Mouse (Mus musculus) retina, embryonic 14.5 days (tissue): ENCODE measurements around the gene Wfdc9.
A peak's percentile ranks its signal among the peaks of the same experiment; 100 is the strongest.

Experiments used
- DNase-seq: peaks from one replicate; pipeline ENCODE4 v3.0.0-alpha.2; 2015; ENCODE audit warnings: low spot score

The Wfdc9 gene

DNA sequence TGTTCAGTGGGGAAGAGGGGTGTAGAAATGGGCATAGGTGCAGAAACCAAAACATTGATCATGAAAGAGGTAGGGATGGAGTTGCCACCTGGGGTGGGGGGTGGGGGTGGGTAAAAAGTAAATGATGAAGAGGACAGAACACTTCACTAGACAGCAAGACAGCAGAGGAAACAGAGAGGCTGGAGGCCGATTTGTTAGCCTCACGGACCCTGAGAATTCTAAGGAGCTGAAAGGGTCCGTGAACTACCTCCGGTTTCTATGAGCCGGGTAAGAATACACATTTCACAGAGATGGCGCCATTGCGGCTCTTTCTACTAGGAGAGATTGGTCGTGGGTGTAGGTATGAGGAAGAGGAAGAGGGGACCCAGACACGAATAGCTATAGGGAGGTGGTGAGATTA is at the start of gene Wfdc9:
Gene Wfdc9, minus strand, starts transcription at position 101 of the 400 bp plus-strand sequence.
- DNase-seq: no peak

DNA sequence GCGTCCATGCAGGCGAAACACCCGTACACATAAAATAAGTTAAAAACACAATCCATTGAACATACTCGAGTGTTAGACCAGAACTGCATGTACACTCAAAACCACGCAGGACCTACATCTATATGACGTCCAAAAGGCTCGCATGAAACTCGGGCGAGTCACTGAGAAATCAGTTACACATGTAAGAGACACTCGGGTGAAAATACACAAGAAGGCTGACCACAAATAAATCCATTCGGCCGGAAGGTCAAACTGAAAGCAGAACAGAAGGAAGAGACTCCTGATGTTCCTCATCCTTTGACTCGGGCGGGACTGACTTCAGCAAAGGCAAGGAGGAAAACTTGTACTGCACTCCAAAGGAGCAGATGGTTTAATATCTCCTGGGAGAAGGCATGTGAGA is 49.6 kb upstream of the Wfdc9 start:
- DNase-seq: no peak

DNA sequence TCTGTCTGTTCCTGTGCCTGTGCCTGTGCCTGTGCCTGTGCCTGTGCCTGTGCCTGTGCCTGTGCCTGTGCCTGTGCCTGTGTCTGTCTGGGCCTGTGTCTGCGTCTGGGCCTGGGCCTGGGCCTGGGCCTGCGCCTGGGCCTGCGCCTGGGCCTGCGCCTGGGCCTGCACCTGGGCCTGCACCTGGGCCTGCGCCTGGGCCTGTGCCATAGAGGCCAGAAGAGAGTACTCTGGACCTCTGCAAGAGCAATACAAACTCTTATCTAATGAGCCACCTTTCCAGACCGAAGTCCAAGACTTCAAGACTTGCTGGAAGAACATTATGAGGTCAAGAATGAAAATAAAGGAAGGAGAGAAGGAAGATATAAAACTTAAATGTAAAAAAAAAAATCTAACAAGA is 48.9 kb upstream of the Wfdc9 start:
- DNase-seq: no peak

DNA sequence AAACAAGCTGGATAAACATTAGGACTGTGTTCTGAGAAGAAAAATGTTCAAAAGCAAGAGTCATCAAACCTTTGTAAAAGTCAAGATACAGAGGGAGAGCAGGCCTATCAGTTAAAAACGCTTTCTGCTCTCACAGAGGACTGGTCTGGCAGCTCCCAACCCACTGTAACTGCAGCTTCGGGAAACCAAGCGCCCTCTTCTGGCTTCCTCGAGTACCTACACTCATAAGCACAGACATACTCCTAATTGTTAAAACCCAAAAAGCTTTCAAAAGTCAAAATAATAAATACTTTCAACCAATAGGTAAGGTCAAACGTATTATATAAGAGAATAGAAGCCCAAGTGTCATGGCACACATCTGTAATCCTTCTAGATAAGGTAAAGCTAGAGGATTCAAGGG is 47.9 kb upstream of the Wfdc9 start:
- no peak for DNase-seq

DNA sequence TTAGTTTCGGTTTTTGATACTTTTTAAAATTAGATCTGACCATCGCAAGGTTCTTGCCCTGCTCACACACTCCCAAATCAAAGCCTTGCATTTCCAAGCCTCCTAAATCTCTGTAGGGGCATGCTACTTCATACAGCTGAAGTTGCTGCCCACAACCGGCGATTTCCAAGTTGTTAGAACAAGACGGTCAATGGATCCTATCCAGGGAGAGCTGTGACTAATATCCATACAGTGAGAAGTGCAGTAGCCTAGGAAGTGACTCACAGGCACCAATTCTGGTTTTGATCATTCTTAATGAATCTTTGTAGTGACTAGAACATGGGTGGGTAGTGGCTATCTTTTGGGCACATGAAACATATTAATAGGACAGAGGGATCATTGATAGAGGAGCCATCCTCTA is 45.4 kb upstream of the Wfdc9 start:
- DNase-seq: no peak

DNA sequence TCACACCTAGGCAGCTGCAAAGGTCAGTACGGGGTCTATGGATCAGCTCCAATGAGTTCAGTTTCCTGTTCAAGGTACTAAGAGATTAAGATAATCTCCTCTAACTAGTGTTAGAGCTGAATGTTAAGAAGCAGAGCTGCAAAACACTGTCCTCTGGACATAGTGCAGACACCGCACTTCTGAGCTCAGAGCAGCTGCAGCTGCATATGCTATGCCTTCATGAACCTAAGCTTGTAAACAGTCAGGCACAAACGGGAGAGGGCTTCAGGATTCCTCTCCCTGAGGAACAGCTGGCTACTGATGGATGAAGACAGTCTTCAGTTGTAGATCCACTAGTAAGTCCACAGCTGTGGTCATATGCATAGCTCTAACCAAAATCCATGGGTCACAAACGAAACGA is 44.6 kb upstream of the Wfdc9 start:
- no peak for DNase-seq

DNA sequence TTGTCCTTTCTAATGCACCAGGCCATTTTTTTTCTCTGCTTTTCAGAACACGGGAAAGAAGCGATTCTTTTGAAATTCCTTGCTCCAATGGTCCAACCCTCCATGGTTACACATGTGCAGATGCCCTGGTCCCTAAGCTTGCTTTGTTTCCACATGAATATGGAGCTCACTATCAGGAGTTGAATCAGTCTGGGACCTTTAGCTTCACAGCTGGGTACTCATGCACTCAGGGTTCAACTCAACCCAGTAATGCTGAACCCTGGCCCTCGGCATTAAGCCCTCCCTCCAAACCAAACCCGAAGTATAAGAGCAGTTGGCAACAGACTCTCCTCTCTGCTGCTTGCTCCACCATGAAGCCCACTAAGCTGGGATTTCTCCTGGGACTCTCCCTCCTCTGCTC is 41.8 kb upstream of the Wfdc9 start, which contains the start of gene Spint4:
Gene Spint4, plus strand, starts transcription at position 301 of the 400 bp plus-strand sequence.
- no peak for DNase-seq

DNA sequence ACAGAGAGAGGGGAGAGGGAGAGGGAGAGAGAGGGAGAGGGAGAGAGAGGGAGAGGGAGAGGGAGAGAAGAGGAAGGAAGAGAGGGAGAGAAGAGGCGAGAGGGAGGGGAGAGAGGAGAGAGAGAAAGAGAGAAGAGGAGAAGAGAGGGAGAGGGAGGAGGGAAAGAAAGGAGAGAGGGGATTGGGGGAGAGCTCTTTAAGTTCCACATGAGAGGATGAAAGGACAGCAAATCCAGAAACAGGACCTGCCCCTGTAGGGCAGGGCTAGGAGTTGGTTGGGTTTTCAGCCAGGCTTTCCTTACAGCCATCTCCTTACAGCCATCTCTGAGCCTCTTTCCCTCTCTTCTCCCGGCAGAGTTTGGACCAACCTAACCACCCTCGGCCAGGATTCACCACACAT is 28.4 kb upstream of the Wfdc9 start, which contains the start of gene Wfdc13:
Gene Wfdc13, plus strand, starts transcription at position 301 of the 400 bp plus-strand sequence.
- DNase-seq: no peak

DNA sequence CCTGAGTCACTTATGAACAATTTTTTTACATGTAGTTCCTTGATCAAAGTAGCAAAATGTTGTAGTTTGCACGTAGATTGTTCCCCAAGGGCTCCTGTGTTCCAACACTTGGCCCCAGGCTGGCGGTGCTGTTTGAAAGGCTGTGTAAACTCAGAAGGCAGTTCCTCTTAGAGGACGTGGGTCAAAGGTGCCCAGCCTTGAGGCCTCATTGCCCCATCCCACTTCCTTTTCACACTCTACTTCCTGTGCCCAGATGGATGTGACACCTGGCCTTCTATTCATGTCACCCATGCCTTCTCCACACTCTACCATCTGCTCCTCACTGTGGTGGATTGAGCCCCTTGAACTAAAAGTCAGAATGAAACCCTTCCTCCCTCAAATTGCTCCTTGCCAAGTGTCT is 23.5 kb upstream of the Wfdc9 start:
- no peak for DNase-seq

DNA sequence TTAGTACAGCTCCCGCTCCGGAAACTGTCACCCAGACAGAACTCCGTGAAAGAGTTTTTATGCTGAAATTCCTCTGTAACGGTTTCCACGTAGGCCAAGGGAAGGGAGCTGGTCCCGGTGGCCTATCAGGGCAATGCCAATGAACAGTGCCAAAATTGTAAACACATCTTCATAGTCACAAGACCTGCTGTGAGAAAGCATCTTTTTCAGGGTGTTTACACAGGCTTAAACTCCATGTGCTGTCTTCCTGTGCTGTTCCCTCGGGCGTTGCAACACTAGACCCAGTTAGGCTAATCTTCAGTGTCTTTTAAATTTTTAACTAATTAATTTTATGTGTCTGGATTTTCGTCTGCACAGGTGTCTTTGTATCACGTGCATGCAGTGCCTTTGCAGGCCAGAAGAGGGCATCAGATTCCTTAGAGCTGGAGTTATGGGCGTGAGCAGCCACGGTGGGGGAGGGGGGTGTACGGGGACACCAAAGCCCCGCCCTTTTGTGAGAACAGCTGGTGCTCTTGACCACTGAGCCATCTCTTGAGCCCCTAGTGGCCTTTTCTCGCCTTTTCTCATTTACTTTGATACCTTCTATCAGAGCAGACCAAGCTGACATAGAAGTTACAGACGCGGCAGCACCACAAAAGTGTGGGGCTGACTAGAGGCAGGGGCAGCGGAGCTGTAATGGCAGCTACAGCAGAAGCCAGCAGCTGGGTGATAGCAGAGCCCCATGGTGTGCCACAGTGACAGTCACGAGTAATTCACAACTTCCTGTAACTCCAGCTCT is 22.7 kb upstream of the Wfdc9 start:
- DNase-seq: peak; percentile 72

DNA sequence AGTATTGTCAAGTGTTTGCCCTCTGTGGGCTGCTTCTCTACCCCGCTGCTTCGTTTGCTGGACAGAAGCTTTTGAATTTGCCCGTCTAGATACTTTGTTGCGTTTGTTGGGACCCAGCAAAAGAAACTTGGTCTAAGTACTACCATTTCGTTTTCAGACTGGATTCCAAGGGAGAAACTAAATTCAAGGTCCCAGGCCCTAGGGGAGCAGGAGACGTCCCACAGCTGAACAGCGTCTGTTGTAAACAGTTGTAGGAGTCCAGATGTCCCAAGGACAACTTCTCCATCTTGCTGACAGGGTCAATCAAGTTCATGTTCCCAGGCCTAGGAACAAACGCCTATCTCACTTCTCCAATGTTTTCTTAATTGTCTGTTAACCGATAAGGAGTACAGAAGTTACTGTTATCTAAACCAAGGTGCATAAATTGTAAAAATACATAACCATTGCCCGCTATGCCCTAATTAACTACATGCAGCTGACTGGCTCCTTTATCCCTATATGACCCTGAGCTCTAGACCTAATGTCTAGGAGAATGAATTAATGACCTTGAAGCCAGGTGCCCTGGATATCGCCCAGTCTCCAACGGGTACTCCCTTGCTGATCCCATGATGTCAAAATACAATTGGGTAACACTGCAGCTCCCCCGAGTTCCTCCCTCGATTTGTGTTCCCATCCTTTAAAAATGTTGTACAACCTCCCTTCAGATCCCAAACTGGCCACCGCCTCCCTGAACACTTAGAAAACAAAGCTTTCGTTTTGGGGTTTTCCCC is 20.7 kb upstream of the Wfdc9 start:
- no peak for DNase-seq

DNA sequence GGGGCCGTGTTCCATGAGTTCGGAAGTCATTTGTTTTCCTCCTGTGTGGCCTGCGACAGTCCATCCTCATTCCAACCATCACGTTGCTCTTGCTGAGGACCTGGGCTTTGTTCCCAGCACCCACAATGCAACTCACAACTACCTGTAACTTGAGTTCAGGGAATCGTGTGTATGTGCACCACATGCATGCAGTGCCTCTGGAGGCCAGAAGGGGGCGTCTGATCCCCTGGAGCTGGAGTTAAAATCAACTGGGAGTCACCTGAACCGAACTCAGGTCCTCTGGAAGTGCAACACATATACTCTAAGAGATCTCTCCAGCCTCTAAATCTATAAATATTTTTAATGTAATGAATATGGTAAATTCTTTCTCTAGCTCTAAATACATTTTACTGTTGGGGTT is 19.7 kb upstream of the Wfdc9 start:
- no peak for DNase-seq

DNA sequence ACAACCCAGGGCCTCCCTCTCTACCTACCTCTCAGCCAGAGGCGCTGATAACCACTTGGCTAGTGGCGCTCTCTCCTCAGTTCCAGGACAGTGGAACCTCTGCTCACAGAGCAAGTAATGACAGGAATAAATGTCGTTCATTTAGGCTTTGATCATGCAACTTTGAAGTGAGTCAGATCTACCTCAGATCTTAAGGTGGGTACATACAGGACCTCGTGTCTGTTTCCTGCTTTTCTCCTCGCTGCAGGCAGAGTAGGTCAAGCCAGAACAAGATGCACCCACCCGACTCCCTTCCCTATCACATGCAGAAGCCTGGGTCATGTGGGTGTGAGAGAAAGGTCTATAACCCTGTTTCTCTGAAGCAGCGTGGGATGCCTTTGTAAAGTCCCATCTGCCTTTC is 17.6 kb upstream of the Wfdc9 start, which contains the start of gene Wfdc11:
Gene Wfdc11, minus strand, starts transcription at position 101 of the 400 bp plus-strand sequence.
- DNase-seq: no peak

DNA sequence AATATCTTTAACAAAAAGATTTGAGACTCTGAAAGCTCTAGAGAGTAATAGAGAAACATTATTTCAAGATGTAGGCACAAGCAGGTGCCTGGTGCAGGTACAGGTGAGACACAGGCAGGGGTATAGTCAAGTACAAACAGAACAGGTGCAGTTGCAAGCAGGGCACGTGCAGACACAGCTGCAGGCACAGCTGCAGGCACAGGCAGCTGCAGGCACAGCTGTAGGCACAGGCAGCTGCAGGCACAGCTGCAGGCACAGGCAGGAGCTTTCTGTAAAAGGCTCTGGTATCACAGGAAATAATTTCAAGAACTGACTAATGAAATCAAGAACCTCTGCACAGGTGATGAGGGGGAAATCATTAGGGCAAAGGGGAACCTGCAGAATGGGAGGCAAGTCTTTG is 14.6 kb upstream of the Wfdc9 start:
- DNase-seq: no peak

DNA sequence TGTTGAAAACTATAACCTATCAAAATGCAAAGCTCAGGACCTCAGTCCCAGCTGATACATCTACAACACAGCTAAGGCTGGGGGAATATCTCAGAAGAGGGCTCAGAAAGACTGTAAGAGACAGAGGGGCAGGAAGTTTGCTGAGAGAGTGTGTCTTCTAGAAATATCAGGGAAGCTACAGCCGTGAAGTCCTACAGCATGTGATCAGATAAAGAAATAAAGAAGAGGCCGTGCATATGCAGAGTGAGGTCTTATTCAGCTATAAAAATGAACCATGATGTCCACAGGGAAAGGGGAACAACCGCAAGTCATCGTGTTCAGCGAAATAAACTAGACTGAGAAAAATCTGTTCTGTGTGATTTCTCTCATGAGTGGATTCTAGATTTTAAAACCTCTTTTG is 13.9 kb upstream of the Wfdc9 start:
- no peak for DNase-seq

DNA sequence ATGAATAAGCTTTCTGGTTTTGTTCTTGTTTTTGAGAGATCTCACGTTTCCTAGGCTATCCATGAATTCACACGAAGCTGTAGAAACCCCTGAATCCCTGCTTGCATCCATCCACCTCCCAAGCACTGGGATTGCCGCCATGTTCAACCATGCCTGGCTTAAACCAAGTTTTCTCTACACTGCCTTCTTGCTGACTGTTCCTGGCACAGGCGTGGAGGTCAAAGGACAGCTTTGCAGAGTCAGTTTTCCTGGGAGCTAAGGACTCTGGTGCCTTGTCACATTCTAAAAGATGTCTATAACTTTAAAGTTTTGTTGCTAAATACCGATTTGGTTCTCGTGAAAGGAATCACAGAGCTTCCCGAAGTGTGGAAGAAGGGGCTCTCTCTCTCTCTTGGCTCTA is 8.5 kb upstream of the Wfdc9 start:
- no peak for DNase-seq

DNA sequence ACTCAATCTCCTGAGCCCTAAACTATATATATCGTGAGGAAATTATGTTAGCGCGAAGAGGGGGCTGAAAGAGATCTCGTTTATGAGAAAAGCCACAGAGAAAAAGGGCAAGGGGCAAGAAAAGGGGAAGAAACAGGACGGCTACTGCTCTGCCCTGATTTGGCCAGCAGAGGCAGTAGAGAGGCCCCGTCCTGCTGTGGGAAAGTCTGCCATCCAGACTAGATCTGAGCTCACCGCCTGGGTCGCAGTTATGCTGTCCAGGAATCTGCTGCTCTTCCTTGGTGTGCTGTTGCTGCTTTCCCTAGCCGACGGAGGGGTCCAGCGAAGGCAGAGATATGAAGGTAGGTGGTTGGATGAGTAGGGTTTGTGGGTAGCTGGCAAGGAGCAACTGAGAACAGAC is 525 bp downstream of the Wfdc9 start, which contains the start of gene Wfdc10:
Gene Wfdc10, plus strand, starts transcription at position 189 of the 400 bp plus-strand sequence.
- DNase-seq: peak; percentile 71

DNA sequence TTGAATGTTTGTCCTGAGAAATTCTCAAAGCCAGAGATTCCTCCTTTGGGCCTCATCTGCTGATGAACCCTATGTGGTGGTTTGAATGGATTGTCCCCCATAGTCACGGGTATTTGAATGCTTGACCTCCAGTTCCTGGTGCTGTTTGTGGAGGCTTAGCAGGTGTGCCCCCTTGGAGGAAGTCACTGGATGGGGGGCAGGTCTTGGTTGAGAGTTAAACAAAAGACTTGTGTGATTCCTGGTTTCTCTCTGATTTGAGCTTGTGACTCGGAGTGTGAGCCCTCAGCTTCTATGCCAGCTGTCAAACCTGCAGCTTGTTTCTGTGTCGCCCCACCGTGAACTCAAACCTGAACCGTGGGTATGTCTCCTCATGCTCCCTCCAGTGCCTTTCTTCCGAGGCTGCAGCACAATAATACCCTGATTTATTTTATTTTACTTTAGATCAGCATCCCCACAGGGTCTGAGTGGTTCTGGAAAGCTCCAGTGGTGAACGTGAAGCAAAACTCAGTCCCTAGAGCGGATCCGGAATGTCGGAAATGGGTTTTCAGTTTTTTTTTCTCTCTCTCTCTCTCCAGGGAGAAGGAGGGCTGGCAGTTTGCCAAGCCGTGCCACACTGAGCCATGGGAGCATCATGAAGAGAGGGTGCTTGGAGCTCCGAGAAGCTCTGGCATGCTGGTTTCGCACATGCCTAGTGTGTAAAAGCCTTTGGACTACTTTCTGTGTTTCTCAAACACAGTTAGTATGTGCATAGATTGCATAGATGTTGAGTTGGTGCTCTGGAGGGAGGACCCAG is 14.3 kb downstream of the Wfdc9 start:
- DNase-seq: no peak

DNA sequence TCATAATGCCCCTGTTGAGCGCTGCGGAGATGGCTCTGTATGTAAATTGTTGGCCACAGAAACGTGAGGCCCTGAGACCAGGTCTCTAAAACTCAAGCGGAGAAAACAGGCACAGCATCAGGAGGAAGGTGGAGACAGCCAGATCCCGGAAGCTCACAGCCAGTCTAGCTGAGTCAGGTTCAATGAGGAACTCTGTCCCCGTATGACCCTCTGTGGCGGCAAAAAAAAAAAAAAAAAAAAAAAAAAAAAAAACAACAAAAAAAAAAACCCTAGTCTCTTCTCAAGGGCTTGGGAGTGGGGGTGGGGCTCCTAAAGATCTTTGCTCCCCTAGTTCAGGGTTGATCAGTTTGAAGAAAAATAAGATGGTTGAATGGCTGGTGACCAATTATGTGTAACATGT is 15.3 kb downstream of the Wfdc9 start:
- peak; percentile 2 for DNase-seq

DNA sequence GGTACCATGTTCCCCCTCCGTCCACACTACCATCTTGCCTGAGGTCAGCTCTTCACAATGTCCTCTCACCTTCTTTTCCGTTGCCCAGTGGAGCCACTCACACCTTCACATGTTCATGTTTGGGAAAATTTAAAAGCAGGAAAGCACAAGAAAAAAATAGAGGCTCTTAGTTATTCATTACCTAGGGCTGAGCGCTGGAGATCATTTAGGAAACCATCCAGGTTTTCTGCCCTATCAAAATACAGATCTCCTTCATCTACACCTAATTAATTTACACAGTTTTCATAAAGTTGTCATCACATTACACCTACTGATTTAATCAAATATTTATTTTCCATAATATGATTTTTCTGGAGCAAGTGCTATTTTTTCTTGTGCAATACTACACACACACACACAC is 17.7 kb downstream of the Wfdc9 start, which contains the start of gene Wfdc16:
Gene Wfdc16, minus strand, starts transcription at position 101 of the 400 bp plus-strand sequence.
- DNase-seq: no peak

DNA sequence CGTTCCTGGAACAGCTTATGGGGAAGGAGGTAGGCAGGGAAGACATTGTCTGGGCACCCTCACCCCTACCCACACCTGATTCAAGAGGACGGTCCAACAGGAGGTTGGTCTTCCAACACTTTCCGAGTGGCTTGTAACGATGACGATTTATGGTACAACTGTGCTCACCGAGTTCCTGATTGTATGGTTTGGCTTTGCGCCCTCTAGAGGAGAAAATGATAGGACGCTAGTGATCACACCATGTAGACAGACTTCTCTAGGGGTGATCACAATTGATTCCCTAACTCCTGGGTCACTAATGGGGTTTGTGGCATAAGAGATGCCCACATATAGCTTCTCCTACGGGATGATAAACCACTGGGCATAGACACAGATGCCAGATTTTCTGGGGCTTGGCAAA is 21.1 kb downstream of the Wfdc9 start:
- peak; percentile 16 for DNase-seq

DNA sequence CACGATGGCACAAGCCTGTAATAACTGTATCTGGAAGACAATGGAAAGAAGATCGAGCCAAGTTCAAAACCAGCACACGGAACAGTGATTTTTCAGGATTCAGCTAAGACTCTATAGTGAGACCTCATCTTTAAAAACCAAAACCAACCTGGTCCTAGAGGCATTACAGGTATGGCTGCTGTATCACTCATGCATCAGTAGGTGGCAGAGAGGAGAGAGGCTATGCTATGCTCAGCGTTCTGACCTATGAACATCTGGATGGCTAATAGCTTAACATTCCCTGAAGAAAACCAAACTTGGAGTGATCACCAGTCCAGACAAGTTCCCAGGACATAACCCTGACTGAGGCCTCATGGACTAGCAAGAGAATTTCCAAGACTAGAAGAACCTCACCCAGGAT is 34.6 kb downstream of the Wfdc9 start:
- no peak for DNase-seq
